Mouse (Mus musculus): Measurements from ENCODE around the gene Ahsg. TPM values are rescaled to one million over a fixed set of nuclear protein-coding genes. Genes with fewer than 3 reads are reported as not detected.
"Not testable (repeated sequence)": the region's sequence is repeated elsewhere in the genome, so short reads cannot be mapped to it uniquely, and the experiment has no call there.

Gene Ahsg
- polyA plus RNA-seq, 1 experiment = not detected

DNA sequence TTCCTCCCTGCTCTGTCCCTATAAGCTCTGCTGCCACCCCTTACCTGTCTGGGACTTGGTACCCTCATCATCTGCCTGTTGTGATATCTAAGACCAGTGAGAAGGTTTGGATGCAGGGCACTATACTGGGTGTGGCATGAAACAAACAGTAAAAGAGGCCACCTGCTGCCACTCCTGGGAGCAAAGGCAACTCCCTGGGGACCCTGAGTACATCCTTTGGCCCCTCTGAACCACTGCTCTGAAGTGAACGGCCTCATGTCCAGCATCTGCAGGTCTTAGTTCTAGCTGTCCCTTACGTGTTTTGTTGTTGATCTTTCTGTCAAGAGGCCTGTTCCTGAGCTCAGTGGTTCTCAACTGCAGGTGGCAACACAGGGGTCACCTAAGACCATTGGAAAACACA is 47.5 kb downstream of the Ahsg start:
- Histone ChIP-seq H3K4me2 (ENCODE audit: low read depth) (no peak overlapping the region), H3K27me3 (ENCODE audit: control insufficient read depth, insufficient read depth, insufficient read length) (no peaks in the 10 kb centered on the region), H3K4me3 (no peak overlapping the region), H3ac (ENCODE audit: control insufficient read depth, insufficient read length) (no peak overlapping the region), H3K79me2 (ENCODE audit: control insufficient read depth, insufficient read depth) (no peaks in the 10 kb centered on the region), H3K36me3 (ENCODE audit: control insufficient read depth, insufficient read depth) (no peaks in the 10 kb centered on the region)
- TF ChIP-seq REST (IDR thresholded peaks at IDR 0.05; ENCODE audit: insufficient read depth, insufficient read length) (no peak), TCF12 (IDR thresholded peaks at IDR 0.05; ENCODE audit: insufficient read depth, poor library complexity, severe bottlenecking) (no peak), MYOG (IDR thresholded peaks at IDR 0.05; ENCODE audit: control insufficient read depth in 1 of 3, insufficient read depth in 1 of 3, insufficient read length in 2 of 3, low read depth in 2 of 3) (no peak), TCF3 (IDR thresholded peaks at IDR 0.05; ENCODE audit: insufficient read length, low read depth) (no peak)

GRCm38 (mm10) chr16:22939120-22939695 is 48.1 kb downstream of the Ahsg start:
- H3K36me3 ChIP-seq (ENCODE audit: control insufficient read depth, insufficient read depth) = no peaks in the 10 kb centered on the region
- H3K4me3 ChIP-seq = no peak overlapping the region
- no peak overlapping the region for H3ac ChIP-seq (ENCODE audit: control insufficient read depth, insufficient read length)
- TF ChIP-seq MAX (IDR thresholded peaks at IDR 0.05; ENCODE audit: low read depth) (no peak), TCF3 (IDR thresholded peaks at IDR 0.05; ENCODE audit: insufficient read length, low read depth) (no peak), MYOG (IDR thresholded peaks at IDR 0.05; ENCODE audit: control insufficient read depth in 1 of 3, insufficient read depth in 1 of 3, insufficient read length in 2 of 3, low read depth in 2 of 3) (no peak), MYOD1 (IDR thresholded peaks at IDR 0.05; ENCODE audit: control insufficient read depth in 1 of 3, insufficient read length in 2 of 3, low read depth in 2 of 3) (no peak), SRF (IDR thresholded peaks at IDR 0.05; ENCODE audit: control insufficient read depth, insufficient read length, low read depth) (no peak), POLR2AphosphoS2 (IDR thresholded peaks at IDR 0.05; ENCODE audit: insufficient read length, low read depth) (no peak), CEBPB (IDR thresholded peaks at IDR 0.05; ENCODE audit: insufficient read depth, poor library complexity, severe bottlenecking) (no peak), REST (IDR thresholded peaks at IDR 0.05; ENCODE audit: insufficient read depth, insufficient read length) (no peak), TCF12 (IDR thresholded peaks at IDR 0.05; ENCODE audit: insufficient read depth, poor library complexity, severe bottlenecking) (no peak), E2F4 (IDR thresholded peaks at IDR 0.05; ENCODE audit: insufficient read depth) (no peak), POLR2A (IDR thresholded peaks at IDR 0.05; ENCODE audit: insufficient read length, low read depth) (no peak), USF1 (IDR thresholded peaks at IDR 0.05; ENCODE audit: low read depth) (no peak)
- no peaks in the 10 kb centered on the region for H3K27me3 ChIP-seq (ENCODE audit: control insufficient read depth, insufficient read depth, insufficient read length)
- H3K4me2 ChIP-seq (ENCODE audit: low read depth) = no peak overlapping the region
- no peaks in the 10 kb centered on the region for H3K79me2 ChIP-seq (ENCODE audit: control insufficient read depth, insufficient read depth)

GRCm38 (mm10) chr16:22941825-22942476 is 50.9 kb downstream of the Ahsg start:
- not testable (repeated sequence) for H3K27me3 ChIP-seq (ENCODE audit: control insufficient read depth, insufficient read depth, insufficient read length); H3ac ChIP-seq (ENCODE audit: control insufficient read depth, insufficient read length); H3K4me2 ChIP-seq (ENCODE audit: low read depth); H3K79me2 ChIP-seq (ENCODE audit: control insufficient read depth, insufficient read depth); H3K4me3 ChIP-seq; H3K36me3 ChIP-seq (ENCODE audit: control insufficient read depth, insufficient read depth)

GRCm38 (mm10) chr16:22947371-22947770 is 56.3 kb downstream of the Ahsg start:
- no peak overlapping the region for H3K4me3 ChIP-seq
- no peaks in the 10 kb centered on the region for H3K27me3 ChIP-seq (ENCODE audit: control insufficient read depth, insufficient read depth, insufficient read length)
- no peaks in the 10 kb centered on the region for H3K36me3 ChIP-seq (ENCODE audit: control insufficient read depth, insufficient read depth)
- TF ChIP-seq CEBPB (IDR thresholded peaks at IDR 0.05; ENCODE audit: insufficient read depth, poor library complexity, severe bottlenecking) (no peak), TCF12 (IDR thresholded peaks at IDR 0.05; ENCODE audit: insufficient read depth, poor library complexity, severe bottlenecking) (no peak), SRF (IDR thresholded peaks at IDR 0.05; ENCODE audit: control insufficient read depth, insufficient read length, low read depth) (no peak), MYOD1 (IDR thresholded peaks at IDR 0.05; ENCODE audit: control insufficient read depth in 1 of 3, insufficient read length in 2 of 3, low read depth in 2 of 3) (no peak), E2F4 (IDR thresholded peaks at IDR 0.05; ENCODE audit: insufficient read depth) (no peak), REST (IDR thresholded peaks at IDR 0.05; ENCODE audit: insufficient read depth, insufficient read length) (no peak)
- H3K4me2 ChIP-seq (ENCODE audit: low read depth) = no peak overlapping the region
- H3ac ChIP-seq (ENCODE audit: control insufficient read depth, insufficient read length) = no peak overlapping the region
- H3K79me2 ChIP-seq (ENCODE audit: control insufficient read depth, insufficient read depth) = no peaks in the 10 kb centered on the region

Other genes with a start within 250 kb of the Ahsg start
- 0.01 TPM for gene Dgkg, start 234.1 kb upstream of the Ahsg start, polyA plus RNA-seq (2012; fragmentation: generic; extraction: Trizol)
- gene Crygs, start 79.7 kb upstream of the Ahsg start, polyA plus RNA-seq (2012; fragmentation: generic; extraction: Trizol) = not detected
- gene Tbccd1, start 33.6 kb upstream of the Ahsg start, polyA plus RNA-seq (2012; fragmentation: generic; extraction: Trizol) = 9.3 TPM
- gene Dnajb11, start 33.4 kb upstream of the Ahsg start, polyA plus RNA-seq (2012; fragmentation: generic; extraction: Trizol) = 77.1 TPM
- 1.7 TPM for gene Fetub, start 27.1 kb downstream of the Ahsg start, polyA plus RNA-seq (2012; fragmentation: generic; extraction: Trizol)
- not detected for gene Hrg, start 59.8 kb downstream of the Ahsg start, polyA plus RNA-seq (2012; fragmentation: generic; extraction: Trizol)
- gene Kng2, start 138.2 kb downstream of the Ahsg start, polyA plus RNA-seq (2012; fragmentation: generic; extraction: Trizol) = not detected
- gene Kng1, start 166.6 kb downstream of the Ahsg start, polyA plus RNA-seq (2012; fragmentation: generic; extraction: Trizol) = not detected
- 141 TPM for gene Eif4a2, start 216.2 kb downstream of the Ahsg start, polyA plus RNA-seq (2012; fragmentation: generic; extraction: Trizol)
- 18.9 TPM for gene Rfc4, start 236.5 kb downstream of the Ahsg start, polyA plus RNA-seq (2012; fragmentation: generic; extraction: Trizol)

All from myocyte (in vitro differentiated cells).